ENCODE assay signal across 8 mouse cellular contexts in the genomic region with DNA sequence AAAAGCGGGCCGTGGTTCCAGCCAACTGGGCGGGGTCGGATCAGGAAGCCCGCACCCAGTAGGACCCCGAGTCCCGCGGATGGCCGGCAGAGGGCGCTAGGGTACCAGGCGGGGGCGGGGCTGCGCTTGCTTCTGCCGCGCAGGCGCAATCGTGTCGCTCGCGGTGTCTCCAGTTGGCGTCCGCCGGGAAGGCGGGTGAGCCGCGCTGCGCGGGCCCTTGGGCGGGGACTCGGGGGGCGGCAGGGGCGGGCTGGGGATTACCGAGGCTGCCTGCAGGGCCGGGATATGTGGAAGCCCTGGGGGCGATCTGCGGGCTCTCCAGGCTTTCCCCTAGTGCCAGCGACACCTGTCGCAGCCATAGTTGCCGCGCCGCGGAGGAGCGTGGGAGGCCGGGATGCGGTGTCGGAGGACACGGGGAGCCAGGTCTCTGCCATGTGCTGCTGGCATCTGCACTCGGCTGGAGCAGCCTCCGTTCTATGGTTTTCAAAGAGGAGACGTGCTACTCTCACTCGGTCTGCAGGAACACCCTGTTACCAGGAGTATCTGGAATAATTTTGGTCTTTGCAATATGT. TPM values are rescaled to one million over a fixed set of nuclear protein-coding genes. Genes with fewer than 3 reads are reported as not detected.
DNase-seq lines count a peak whose midpoint lies in the region; ATAC-seq and TF ChIP-seq lines count a peak whose summit lies in the region.

A gene (plus strand): TSS at position 143 of the 572 bp plus-strand sequence.

- peak within 1 kb of the TSS; percentile 74 for H3K27ac ChIP-seq in forebrain, embryonic 13.5 days
- H3K27ac ChIP-seq in liver, postnatal 0 days (ENCODE audit: low read depth), result 0 out of 2 replicates have a peak within 1 kb of the TSS, but pooled peaks have one; percentile 42
- peak within 1 kb of the TSS; percentile 80 for H3K27ac ChIP-seq in neural tube, embryonic 14.5 days (ENCODE audit: low read depth, low read length)

- under 1% methylated on average over 50 of the region's 51 CpGs for WGBS in forebrain, embryonic 13.5 days
- under 1% methylated on average over 51 of the region's 51 CpGs for WGBS in large intestine, adult 2 months
- 0% methylated on average over 34 of the region's 51 CpGs for WGBS in liver, postnatal 0 days (ENCODE audit: insufficient replicate concordance)
- WGBS in neural tube, embryonic 14.5 days, result under 1% methylated on average over 45 of the region's 51 CpGs

- peak; percentile 84 for ATAC-seq in forebrain, embryonic 13.5 days
- ATAC-seq in liver, postnatal 0 days, result peak; percentile 90
- ATAC-seq in neural tube, embryonic 14.5 days (ENCODE audit: low read depth), result peak; percentile 88

- peak within 1 kb of the TSS; percentile 65 for H3K4me2 ChIP-seq in forebrain, embryonic 13.5 days
- H3K4me2 ChIP-seq in liver, postnatal 0 days (ENCODE audit: low read depth, low read length), result peak within 1 kb of the TSS; percentile 87
- peak within 1 kb of the TSS; percentile 38 for H3K4me2 ChIP-seq in neural tube, embryonic 14.5 days (ENCODE audit: low read depth, low read length)

- H3K4me1 ChIP-seq in E14TG2a.4 (replicated peaks; ENCODE audit: low read depth, low read length), result peaks cover 28% of the 10 kb centered on the region
- H3K4me1 ChIP-seq in forebrain, embryonic 13.5 days, result peaks cover 37% of the 10 kb centered on the region
- H3K4me1 ChIP-seq in liver, postnatal 0 days (ENCODE audit: insufficient read depth), result peaks cover 22% of the 10 kb centered on the region
- peaks cover 16% of the 10 kb centered on the region; the same call in 1 of the 2 replicates for H3K4me1 ChIP-seq in neural tube, embryonic 14.5 days (ENCODE audit: control insufficient read depth, insufficient read depth, low read length)

- peak; percentile 44 for TF ChIP-seq CTCF in E14TG2a.4 (conservative IDR thresholded peaks at IDR 0.05; ENCODE audit: low read length)
- peak; percentile 99 for TF ChIP-seq CTCF in liver, postnatal 0 days (IDR thresholded peaks at IDR 0.05; ENCODE audit: low read depth)

- no peak for TF ChIP-seq EP300 in liver, postnatal 0 days (IDR thresholded peaks at IDR 0.05; ENCODE audit: low read depth)

- DNase-seq in c-Kit-positive CD71-positive TER-119-positive erythroid progenitor cells, embryonic 14.5 days (ENCODE audit: low spot score), result peak; percentile 89
- peak; percentile 98 to 100 for DNase-seq in heart, postnatal 10 days
- DNase-seq in large intestine, adult 2 months (ENCODE audit: low read depth, low spot score), result peak; percentile 68
- peak; percentile 99 for DNase-seq in liver, postnatal 0 days
- DNase-seq in testis, postnatal 14 days (ENCODE audit: low spot score), result peak; percentile 94

- peak within 1 kb of the TSS; percentile 86 for H3K4me3 ChIP-seq in E14TG2a.4 (replicated peaks; ENCODE audit: low read length)
- peak within 1 kb of the TSS; percentile 57 for H3K4me3 ChIP-seq in forebrain, embryonic 13.5 days
- H3K4me3 ChIP-seq in liver, postnatal 0 days (ENCODE audit: low read depth, low read length), result peak within 1 kb of the TSS; percentile 75
- H3K4me3 ChIP-seq in neural tube, embryonic 14.5 days (ENCODE audit: low read depth, low read length), result peak within 1 kb of the TSS; percentile 60

- H3K27me3 ChIP-seq in E14TG2a.4 (ENCODE audit: insufficient read depth, low read length), result peaks cover 27% of the 10 kb centered on the region
- H3K27me3 ChIP-seq in forebrain, embryonic 13.5 days, result no peaks in the 10 kb centered on the region
- H3K27me3 ChIP-seq in liver, postnatal 0 days (ENCODE audit: insufficient read depth, low read length), result no peaks in the 10 kb centered on the region
- no peaks in the 10 kb centered on the region for H3K27me3 ChIP-seq in neural tube, embryonic 14.5 days (ENCODE audit: control insufficient read depth, insufficient read depth, low read length)

- H3K9ac ChIP-seq in forebrain, embryonic 13.5 days, result peak within 1 kb of the TSS; percentile 77
- peak within 1 kb of the TSS; percentile 80 for H3K9ac ChIP-seq in liver, postnatal 0 days (replicated peaks)
- H3K9ac ChIP-seq in neural tube, embryonic 14.5 days (replicated peaks; ENCODE audit: low read depth, low read length), result peak within 1 kb of the TSS; percentile 63

- H3K36me3 ChIP-seq in E14TG2a.4 (ENCODE audit: insufficient read depth, low read length), result no peaks in the 10 kb centered on the region
- H3K36me3 ChIP-seq in forebrain, embryonic 13.5 days (ENCODE audit: poor library complexity, severe bottlenecking), result no peaks in the 10 kb centered on the region
- no peaks in the 10 kb centered on the region for H3K36me3 ChIP-seq in liver, postnatal 0 days (replicated peaks; ENCODE audit: insufficient read depth, low read length)
- H3K36me3 ChIP-seq in neural tube, embryonic 14.5 days (ENCODE audit: control insufficient read depth, insufficient read depth, low read length), result no peaks in the 10 kb centered on the region

- intact Hi-C loops in heart, postnatal 10 days (cut with DNase I), result loop anchor here (2.0 to 5.0 kb wide), 4 partner anchors 76 to 339 kb away; a partner anchor contains a TSS

- no peaks in the 10 kb centered on the region for H3K9me3 ChIP-seq in E14TG2a.4 (ENCODE audit: low read length)
- H3K9me3 ChIP-seq in forebrain, embryonic 13.5 days (replicated peaks), result no peaks in the 10 kb centered on the region
- H3K9me3 ChIP-seq in liver, postnatal 0 days (ENCODE audit: low read length), result no peaks in the 10 kb centered on the region
- no peaks in the 10 kb centered on the region for H3K9me3 ChIP-seq in neural tube, embryonic 14.5 days (ENCODE audit: control insufficient read depth, low read length)

RNA-seq across cellular contexts. Expression of the gene that starts here (rescaled TPM):
- 24.2 and 25.2 TPM in 2 replicates for polyA plus RNA-seq in forebrain, embryonic 13.5 days (2015; fragmentation: Nextera tagmentation; extraction: Ambion mirVana)
- total RNA-seq in heart, postnatal 10 days (2021), result 10 to 100 TPM; 28.3 to 34.3 TPM
- polyA plus RNA-seq in large intestine, adult 2 months (2012; rRNA removed), result 18.7 and 20.5 TPM in 2 replicates
- 12.9 and 16.5 TPM in 2 replicates for polyA plus RNA-seq in liver, postnatal 0 days (2015; fragmentation: Nextera tagmentation; extraction: Ambion mirVana)
- 38.5 and 39.3 TPM in 2 replicates for polyA plus RNA-seq in neural tube, embryonic 14.5 days (2014; fragmentation: Nextera tagmentation; extraction: Ambion mirVana)

Comparison
In these comparisons a context has a peak if more than half of its experiments do, and no peak if none do; other contexts are left out.
1. Peak in every context shown above with its lines: DNase-seq, ATAC-seq, H3K4me3 ChIP-seq and H3K27ac ChIP-seq.